Mouse (Mus musculus) embryonic fibroblast, embryonic 13.5 days (primary cell): ENCODE measurements around the gene Lrrc8e.

Experiments used
- CTCF ChIP-seq: IDR thresholded peaks from 2 replicates; pipeline ENCODE4 v1.5.1; 2011; ENCODE audit warnings: mild to moderate bottlenecking, control low read depth, low read length, moderate library complexity, borderline replicate concordance; ENCODE audit not compliant: insufficient read depth
- POLR2A ChIP-seq: IDR thresholded peaks from 2 replicates; pipeline ENCODE4 v1.6.1; 2011; ENCODE audit warnings: low read depth, mild to moderate bottlenecking, control low read depth, low read length, moderate library complexity

DNA sequence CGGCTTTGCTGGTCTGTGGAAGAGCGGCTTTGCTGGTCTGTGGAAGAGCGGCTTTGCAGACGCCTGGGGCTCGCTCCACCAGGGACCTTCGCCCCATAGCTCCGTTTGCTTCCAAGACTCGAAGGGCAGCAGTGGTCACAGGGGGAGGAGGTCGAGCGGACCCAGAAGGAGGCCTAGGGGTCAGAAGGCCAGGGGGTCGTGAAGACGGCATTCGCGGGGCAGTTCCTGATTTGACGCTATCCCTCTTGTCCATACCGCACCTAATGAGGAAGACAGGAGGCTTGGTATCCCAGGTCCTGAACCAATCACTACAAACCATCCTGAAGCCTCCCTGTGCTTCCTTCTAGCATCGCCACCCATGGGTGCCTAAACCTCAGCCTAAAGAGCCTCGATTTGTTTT is 10.3 kb upstream of the Lrrc8e start:
- TF ChIP-seq CTCF (no peak), POLR2A (no peak)
